Mouse (Mus musculus) C2C12 (cell line): ENCODE measurements around the gene Med4.

Experiments used
- CTCF ChIP-seq: IDR thresholded peaks from one replicate; pipeline ENCODE4 v1.5.1; 2011; ENCODE audit not compliant: control insufficient read depth, insufficient read depth, insufficient read length
- USF1 ChIP-seq: IDR thresholded peaks from one replicate; pipeline ENCODE4 v1.6.1; 2011; ENCODE audit warnings: low read depth, mild to moderate bottlenecking, control low read depth, moderate library complexity

DNA sequence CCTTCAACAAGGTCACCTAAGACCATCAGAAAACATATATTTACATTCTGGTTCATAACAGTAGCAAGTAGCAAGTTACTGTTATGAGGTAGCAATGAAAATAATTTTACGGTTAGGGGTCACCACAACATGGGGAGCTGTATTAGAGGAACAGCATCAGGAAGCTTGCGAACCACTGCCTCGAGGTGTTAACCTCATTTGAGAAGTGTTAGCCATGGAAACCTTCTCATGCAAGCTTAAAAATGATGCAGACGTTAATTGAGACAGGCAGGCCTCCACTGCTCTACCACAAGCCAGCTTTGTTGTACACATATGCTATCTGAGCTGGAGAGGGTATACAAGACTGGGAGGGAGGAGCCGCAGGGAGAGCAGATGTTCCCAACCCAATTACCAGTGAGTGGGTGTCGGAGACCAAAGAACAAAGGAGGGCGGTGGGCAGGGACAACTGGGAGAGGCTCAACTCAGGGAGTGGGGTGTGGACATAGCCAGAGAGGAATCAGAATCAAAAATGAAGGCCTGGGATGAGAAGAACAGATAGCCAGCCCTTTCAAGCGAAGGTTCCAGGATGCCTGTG, 33.4 kb upstream of the Med4 start:
- no peak for TF ChIP-seq CTCF
- TF ChIP-seq USF1: no peak
